Mouse (Mus musculus): ENCODE data around the gene Cbll1. TPM values are rescaled to one million over a fixed set of nuclear protein-coding genes. Genes with fewer than 3 reads are reported as not detected.
A peak's percentile ranks its signal among the peaks of the same experiment; 100 is the strongest.

Cbll1 gene
- 7.2 and 9.0 TPM in 2 replicates for polyA plus RNA-seq (2015; fragmentation: Nextera tagmentation; extraction: Ambion mirVana)

DNA sequence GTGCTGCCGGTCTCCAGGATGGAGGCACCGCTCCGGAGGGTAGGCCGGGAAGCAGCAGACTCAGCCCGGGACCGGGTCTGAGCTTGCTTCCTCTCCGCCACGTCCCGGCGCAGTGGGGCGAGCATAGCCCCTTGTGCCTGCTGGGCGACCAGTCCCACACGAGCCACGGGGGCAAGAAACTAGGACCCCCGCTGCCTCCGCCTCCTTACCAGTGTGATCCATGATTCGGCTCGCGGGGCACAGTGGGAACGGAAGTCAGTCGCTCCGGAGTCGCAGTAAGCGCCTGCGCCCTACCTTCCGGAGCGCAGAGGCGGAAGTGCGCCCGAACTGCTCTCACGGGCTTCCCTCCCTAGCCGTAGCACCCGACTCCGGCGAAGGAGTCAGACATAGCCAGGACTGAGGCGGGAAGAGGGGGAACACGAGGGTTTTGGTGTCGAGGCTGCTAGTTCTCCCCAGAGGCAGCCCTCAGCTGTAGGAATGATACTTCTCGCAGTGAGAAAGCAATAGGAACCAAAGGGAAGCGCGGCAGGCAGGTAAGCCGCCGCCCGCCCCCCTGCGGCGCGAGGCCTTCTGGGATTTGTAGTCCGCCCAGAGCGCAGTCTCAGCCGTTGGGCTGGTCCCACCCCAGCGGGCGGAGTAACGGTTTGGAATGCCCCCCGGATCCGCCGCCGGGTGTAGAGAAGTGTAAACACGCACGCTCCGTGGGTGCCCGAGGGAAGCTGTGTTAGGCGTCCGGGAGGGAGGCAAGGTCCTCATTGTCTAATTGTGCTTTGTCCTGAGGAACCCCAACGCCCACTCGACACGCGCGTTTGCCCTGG lies at the start of gene Cbll1:
Gene Cbll1, minus strand, starts transcription at position 303 of the 818 bp plus-strand sequence.
- Histone ChIP-seq H3K9ac (replicated peaks; ENCODE audit: low read depth) (peak within 1 kb of the TSS; percentile 63), H3K9me3 (ENCODE audit: low read length) (no peaks in the 10 kb centered on the region), H3K4me3 (ENCODE audit: low read depth, low read length) (peak within 1 kb of the TSS; percentile 92), H3K4me1 (ENCODE audit: insufficient read depth, low read depth, low read length) (peaks cover 3% of the 10 kb centered on the region; the same call in 1 of the 2 replicates), H3K4me2 (replicated peaks; ENCODE audit: low read depth, low read length) (peak within 1 kb of the TSS; percentile 82), H3K27me3 (replicated peaks; ENCODE audit: insufficient read depth, low read length) (no peaks in the 10 kb centered on the region), H3K27ac (ENCODE audit: low read length) (peak within 1 kb of the TSS; percentile 82), H3K36me3 (ENCODE audit: insufficient read depth, low read length) (no peaks in the 10 kb centered on the region)
- under 1% methylated on average over 68 of the region's 68 CpGs for WGBS
- ATAC-seq, result peak; percentile 98
- peak; percentile 96 for DNase-seq (ENCODE audit: low spot score)
- no peak for TF ChIP-seq EP300 (IDR thresholded peaks at IDR 0.05)
- peak; percentile 5; the same call in 1 of the 2 replicates for TF ChIP-seq CTCF (IDR thresholded peaks at IDR 0.05)

DNA sequence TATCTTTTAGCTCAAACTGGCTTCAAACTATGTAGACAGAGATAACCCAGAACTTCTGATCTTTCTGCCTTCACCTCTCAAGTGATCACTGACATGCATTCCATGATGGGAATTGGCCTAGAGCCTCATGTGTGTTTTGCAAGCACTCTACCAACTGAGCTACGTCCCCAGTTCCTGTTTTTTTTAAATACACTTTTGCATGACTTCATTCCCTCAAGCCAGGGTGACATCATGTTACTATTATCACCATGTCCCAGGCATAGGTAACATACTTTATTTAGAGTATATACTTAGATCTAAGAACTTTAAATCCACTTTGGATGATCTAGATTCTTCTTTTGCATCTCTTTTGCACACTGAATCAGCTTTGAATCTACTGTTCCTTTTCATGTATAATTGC lies 46.6 kb upstream of the Cbll1 start:
- 17% methylated on average over 1 of the region's 1 CpGs for WGBS

DNA sequence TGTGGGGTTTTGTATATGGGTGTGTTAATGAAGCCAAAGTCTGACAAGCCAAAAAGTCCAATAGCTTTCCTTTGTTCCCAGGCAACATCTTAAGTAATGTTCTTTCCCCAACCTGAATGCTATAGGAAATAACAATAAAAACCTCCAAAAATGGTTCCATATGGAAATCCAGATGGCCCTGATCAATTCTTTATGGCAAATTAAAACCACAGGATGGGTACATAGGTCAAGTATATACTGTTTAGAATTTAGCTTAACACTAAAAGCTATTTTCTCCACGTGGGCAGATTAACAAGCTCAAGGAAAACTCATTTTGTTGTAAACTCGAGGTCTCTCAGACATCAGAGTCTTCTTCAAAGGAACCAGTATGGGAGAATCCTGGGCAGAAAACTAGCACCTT lies 45.8 kb upstream of the Cbll1 start:
- Histone ChIP-seq H3K9ac (replicated peaks; ENCODE audit: low read depth) (no peak overlapping the region), H3K9me3 (ENCODE audit: low read length) (no peaks in the 10 kb centered on the region), H3K4me2 (replicated peaks; ENCODE audit: low read depth, low read length) (no peak overlapping the region), H3K4me1 (ENCODE audit: insufficient read depth, low read depth, low read length) (no peaks in the 10 kb centered on the region), H3K36me3 (ENCODE audit: insufficient read depth, low read length) (no peaks in the 10 kb centered on the region), H3K4me3 (ENCODE audit: low read depth, low read length) (no peak overlapping the region), H3K27me3 (replicated peaks; ENCODE audit: insufficient read depth, low read length) (no peaks in the 10 kb centered on the region), H3K27ac (ENCODE audit: low read length) (no peak overlapping the region)
- DNase-seq (ENCODE audit: low spot score), result no peak
- TF ChIP-seq CTCF (IDR thresholded peaks at IDR 0.05) (no peak), EP300 (IDR thresholded peaks at IDR 0.05) (no peak)
- ATAC-seq, result no peak
- 41% methylated on average over 2 of the region's 2 CpGs for WGBS

More for the DNA sequence above, 46.6 kb upstream of the Cbll1 start:
- no peak overlapping the region for H3K9ac ChIP-seq (replicated peaks; ENCODE audit: low read depth)
- no peak overlapping the region for H3K4me2 ChIP-seq (replicated peaks; ENCODE audit: low read depth, low read length)
- H3K9me3 ChIP-seq (ENCODE audit: low read length), result no peaks in the 10 kb centered on the region
- no peaks in the 10 kb centered on the region for H3K27me3 ChIP-seq (replicated peaks; ENCODE audit: insufficient read depth, low read length)
- no peaks in the 10 kb centered on the region for H3K4me1 ChIP-seq (ENCODE audit: insufficient read depth, low read depth, low read length)
- H3K27ac ChIP-seq (ENCODE audit: low read length), result no peak overlapping the region
- no peak for TF ChIP-seq EP300 (IDR thresholded peaks at IDR 0.05)
- TF ChIP-seq CTCF (IDR thresholded peaks at IDR 0.05), result no peak
- H3K4me3 ChIP-seq (ENCODE audit: low read depth, low read length), result no peak overlapping the region
- no peaks in the 10 kb centered on the region for H3K36me3 ChIP-seq (ENCODE audit: insufficient read depth, low read length)
- ATAC-seq, result no peak
- no peak for DNase-seq (ENCODE audit: low spot score)

DNA sequence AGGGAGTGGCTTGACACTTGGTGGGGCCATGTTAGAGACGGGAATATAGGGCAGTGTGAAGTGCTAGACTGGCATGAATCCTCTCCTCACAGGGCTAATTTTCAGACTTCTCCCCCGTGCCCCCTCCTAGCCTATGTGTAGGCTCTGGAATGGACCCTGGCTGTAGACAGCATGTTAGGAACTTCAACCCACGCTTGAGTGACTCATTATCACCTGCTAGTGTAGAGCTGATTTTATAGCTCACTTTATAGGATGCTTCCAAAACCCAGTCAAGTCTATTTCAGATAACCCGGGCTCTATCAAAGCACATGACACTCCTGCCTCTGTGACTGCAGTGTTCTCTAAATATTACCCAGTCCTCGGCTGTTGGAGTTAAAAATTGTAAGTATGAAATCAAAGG lies 42.1 kb upstream of the Cbll1 start:
- Histone ChIP-seq H3K9ac (replicated peaks; ENCODE audit: low read depth) (no peak overlapping the region), H3K4me1 (ENCODE audit: insufficient read depth, low read depth, low read length) (no peaks in the 10 kb centered on the region), H3K9me3 (ENCODE audit: low read length) (no peaks in the 10 kb centered on the region), H3K27me3 (replicated peaks; ENCODE audit: insufficient read depth, low read length) (no peaks in the 10 kb centered on the region), H3K4me3 (ENCODE audit: low read depth, low read length) (no peak overlapping the region), H3K36me3 (ENCODE audit: insufficient read depth, low read length) (no peaks in the 10 kb centered on the region), H3K27ac (ENCODE audit: low read length) (no peak overlapping the region), H3K4me2 (replicated peaks; ENCODE audit: low read depth, low read length) (no peak overlapping the region)
- no peak for TF ChIP-seq EP300 (IDR thresholded peaks at IDR 0.05)
- DNase-seq (ENCODE audit: low spot score) (no peak), ATAC-seq (no peak)
- 65% methylated on average over 5 of the region's 5 CpGs for WGBS

GRCm38 (mm10) chr12:31539783-31540182 lies 40.4 kb upstream of the Cbll1 start:
- DNase-seq (ENCODE audit: low spot score) (no peak), ATAC-seq (no peak)
- Histone ChIP-seq H3K9ac (replicated peaks; ENCODE audit: low read depth) (no peak overlapping the region), H3K27ac (ENCODE audit: low read length) (no peak overlapping the region), H3K9me3 (ENCODE audit: low read length) (no peaks in the 10 kb centered on the region), H3K27me3 (replicated peaks; ENCODE audit: insufficient read depth, low read length) (no peaks in the 10 kb centered on the region), H3K4me1 (ENCODE audit: insufficient read depth, low read depth, low read length) (no peaks in the 10 kb centered on the region), H3K4me2 (replicated peaks; ENCODE audit: low read depth, low read length) (no peak overlapping the region), H3K36me3 (ENCODE audit: insufficient read depth, low read length) (no peaks in the 10 kb centered on the region), H3K4me3 (ENCODE audit: low read depth, low read length) (no peak overlapping the region)
- WGBS, result 62% methylated on average over 2 of the region's 2 CpGs
- TF ChIP-seq EP300 (IDR thresholded peaks at IDR 0.05) (no peak), CTCF (IDR thresholded peaks at IDR 0.05) (no peak)

DNA sequence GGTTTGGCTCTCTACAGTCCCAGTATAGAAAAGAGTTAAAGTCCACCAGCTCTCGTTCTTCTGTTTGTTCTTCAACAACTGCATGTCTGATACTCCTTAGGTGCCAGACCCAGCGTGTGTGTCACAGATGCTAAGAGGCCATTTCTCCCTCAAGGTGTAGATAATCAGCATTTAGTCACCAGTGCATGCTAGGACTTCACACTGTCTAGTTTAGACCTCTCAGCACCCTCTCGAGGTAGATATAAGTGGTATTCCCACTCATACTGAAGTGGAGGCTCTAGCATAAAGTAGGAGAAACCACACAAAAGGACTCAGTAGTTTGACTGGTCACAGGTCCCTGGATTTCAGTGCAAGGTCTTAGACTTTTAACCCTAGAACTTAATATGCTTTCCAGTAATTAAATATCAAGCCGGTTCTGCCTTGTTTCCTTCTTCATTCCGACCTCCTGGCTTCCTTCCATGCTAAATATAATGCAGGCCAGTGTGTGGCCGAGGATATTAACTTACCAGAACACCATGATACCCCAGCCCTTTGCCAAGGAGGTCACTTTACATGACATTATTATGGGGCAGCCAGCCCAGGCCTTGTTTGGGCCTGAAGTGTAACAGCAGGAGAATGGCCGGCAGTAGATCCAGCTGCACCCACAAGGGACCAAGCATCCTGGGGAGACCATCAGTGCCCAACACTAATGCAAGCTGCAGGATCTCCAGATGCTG lies 38.3 kb upstream of the Cbll1 start:
- Histone ChIP-seq H3K36me3 (ENCODE audit: insufficient read depth, low read length) (no peaks in the 10 kb centered on the region), H3K27me3 (replicated peaks; ENCODE audit: insufficient read depth, low read length) (no peaks in the 10 kb centered on the region), H3K4me1 (ENCODE audit: insufficient read depth, low read depth, low read length) (no peaks in the 10 kb centered on the region), H3K4me3 (ENCODE audit: low read depth, low read length) (no peak overlapping the region), H3K4me2 (replicated peaks; ENCODE audit: low read depth, low read length) (no peak overlapping the region), H3K9ac (replicated peaks; ENCODE audit: low read depth) (no peak overlapping the region), H3K27ac (ENCODE audit: low read length) (no peak overlapping the region), H3K9me3 (ENCODE audit: low read length) (no peaks in the 10 kb centered on the region)
- peak; percentile 62; the same call in 1 of the 2 replicates for ATAC-seq
- peak; percentile 8 for DNase-seq (ENCODE audit: low spot score)
- TF ChIP-seq CTCF (IDR thresholded peaks at IDR 0.05) (no peak), EP300 (IDR thresholded peaks at IDR 0.05) (no peak)
- WGBS, result 46% methylated on average over 7 of the region's 7 CpGs
